Mouse (Mus musculus) embryonic facial prominence, embryonic 11.5 days (tissue): Measurements from ENCODE around the gene Nol4l. TPM values are rescaled to one million over a fixed set of nuclear protein-coding genes. Genes with fewer than 3 reads are reported as not detected.

ENCODE experiments used
- ATAC-seq: fragments of 200-750 bp; cut with Nextera tagmentation; replicated peaks from 2 replicates; pipeline ENCODE4 v1.8.0; 2017; ENCODE audit warnings: low read depth; ENCODE audit not compliant: insufficient number of reproducible peaks, low FRiP score, low TSS enrichment
- DNase-seq: peaks from one replicate; pipeline ENCODE4 v3.0.0-alpha.2; 2015; ENCODE audit warnings: low spot score
- H3K27ac ChIP-seq: fragments of 300-500 bp; sonication (generic); replicated peaks from 2 replicates; pipeline ENCODE4 v1.5.1; 2014; ENCODE audit warnings: mild to moderate bottlenecking, low read depth, low read length, control low read depth
- H3K27me3 ChIP-seq: fragments of 300-500 bp; sonication (generic); 2 replicates; pipeline ENCODE4 v1.6.1; 2014; ENCODE audit warnings: mild to moderate bottlenecking, low read length, moderate library complexity, mixed read lengths; ENCODE audit not compliant: control insufficient read depth, insufficient read depth
- H3K36me3 ChIP-seq: fragments of 300-500 bp; sonication (generic); replicated peaks from 2 replicates; pipeline ENCODE4 v1.6.1; 2014; ENCODE audit warnings: low read depth, mild to moderate bottlenecking, low read length, moderate library complexity, mixed read lengths; ENCODE audit not compliant: control insufficient read depth, insufficient read depth
- H3K4me1 ChIP-seq: fragments of 300-500 bp; sonication (generic); 2 replicates; pipeline ENCODE4 v1.6.1; 2014; ENCODE audit warnings: low read length, mixed read lengths; ENCODE audit not compliant: control insufficient read depth, insufficient read depth
- H3K4me2 ChIP-seq: fragments of 300-500 bp; sonication (generic); 2 replicates; pipeline ENCODE4 v1.6.1; 2014; ENCODE audit warnings: low read depth, mild to moderate bottlenecking, control low read depth, low read length, moderate library complexity
- H3K4me3 ChIP-seq: fragments of 300-500 bp; sonication (generic); 2 replicates; pipeline ENCODE4 v1.5.1; 2014; ENCODE audit warnings: low read depth, low read length, control low read depth
- H3K9ac ChIP-seq: fragments of 300-500 bp; sonication (generic); replicated peaks from 2 replicates; pipeline ENCODE4 v1.6.1; 2014; ENCODE audit warnings: mild to moderate bottlenecking, control low read depth, low read length
- H3K9me3 ChIP-seq: fragments of 300-500 bp; sonication (generic); replicated peaks from 2 replicates; pipeline ENCODE4 v1.6.1; 2016; ENCODE audit warnings: mild to moderate bottlenecking, low read length, inconsistent platforms, mixed read lengths; ENCODE audit not compliant: control insufficient read depth
- WGBS: fragments of 180-500 bp; shearing (Covaris S2); extraction: QIAGEN DNeasy Blood & Tissue Kit; methylation state at CpG from one replicate; pipeline ENCODE4 v1.1.7; 2014; 5-methylcytosine and 5-hydroxymethylcytosine counted together
- polyA plus RNA-seq: library from polyadenylated mRNA; unstranded; fragments of >200 nt; fragmentation: Nextera tagmentation; extraction: Ambion mirVana; gene quantifications from 2 replicates; pipeline ENCODE4 v1.2.1, GENCODE M21; 2014

Gene Nol4l
- polyA plus RNA-seq, 1 experiment from 2014 or later = 17.6 TPM

DNA sequence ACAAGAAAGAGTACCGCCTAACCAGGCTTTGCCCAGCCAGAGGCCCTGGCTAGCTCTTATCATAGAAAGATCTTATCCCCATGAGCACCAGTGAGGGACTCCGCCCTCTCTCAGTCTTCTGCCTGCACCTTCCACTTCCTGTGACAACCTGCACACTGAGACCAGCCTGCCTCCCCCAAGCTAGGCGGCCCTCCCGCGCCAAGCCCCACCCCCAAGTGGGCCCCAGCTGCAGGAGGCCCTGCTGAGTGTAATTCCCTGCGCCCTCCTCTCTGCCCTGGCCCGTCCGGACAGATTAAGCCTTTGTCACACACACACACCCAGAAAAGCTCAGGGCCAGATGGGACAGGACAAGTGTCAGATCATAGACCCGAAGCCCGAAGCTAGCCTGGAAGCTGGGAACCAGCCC lies 3.9 kb downstream of the Nol4l start:
- DNase-seq (no peak), ATAC-seq (no peak)
- Histone ChIP-seq H3K27ac (no peak overlapping the region), H3K4me3 (no peak overlapping the region), H3K9ac (no peak overlapping the region), H3K4me2 (peak overlapping the region; percentile 32), H3K27me3 (peaks cover 15% of the 10 kb centered on the region), H3K9me3 (no peaks in the 10 kb centered on the region), H3K36me3 (no peaks in the 10 kb centered on the region), H3K4me1 (peaks cover 5% of the 10 kb centered on the region)
- 8% methylated on average over 10 of the region's 10 CpGs for WGBS

GRCm38 (mm10) chr2:153524727-153525126 lies 5.0 kb downstream of the Nol4l start:
- H3K4me3 ChIP-seq = no peak overlapping the region
- H3K27ac ChIP-seq = no peak overlapping the region
- peaks cover 6% of the 10 kb centered on the region; the same call in 1 of the 2 replicates for H3K27me3 ChIP-seq
- no peak overlapping the region for H3K9ac ChIP-seq
- peaks cover 5% of the 10 kb centered on the region for H3K4me1 ChIP-seq
- ATAC-seq = no peak
- 55% methylated on average over 2 of the region's 2 CpGs for WGBS
- no peak for DNase-seq
- H3K36me3 ChIP-seq = no peaks in the 10 kb centered on the region
- H3K9me3 ChIP-seq = no peaks in the 10 kb centered on the region
- H3K4me2 ChIP-seq = no peak overlapping the region

DNA sequence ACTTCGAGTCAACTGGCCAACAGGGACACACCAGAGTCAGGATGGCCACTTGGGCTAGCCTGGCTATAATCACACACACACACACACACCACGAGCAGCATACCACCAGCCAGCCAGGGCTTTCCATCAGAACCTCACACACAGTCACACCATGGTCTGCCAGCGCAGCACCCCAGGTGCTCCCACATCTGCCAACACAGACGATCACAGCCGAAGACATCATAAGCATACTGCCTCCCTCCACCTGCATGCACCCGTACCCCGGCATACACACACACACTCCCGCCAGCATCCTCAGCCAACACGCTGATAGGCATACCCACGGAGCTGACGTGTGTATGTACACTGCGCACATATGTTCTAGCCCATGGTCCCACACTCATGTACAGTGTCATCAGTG lies 6.1 kb downstream of the Nol4l start:
- Histone ChIP-seq H3K4me1 (peaks cover 5% of the 10 kb centered on the region), H3K36me3 (no peaks in the 10 kb centered on the region), H3K9ac (no peak overlapping the region), H3K4me3 (no peak overlapping the region), H3K27me3 (peaks cover 6% of the 10 kb centered on the region; the same call in 1 of the 2 replicates), H3K27ac (no peak overlapping the region), H3K9me3 (no peaks in the 10 kb centered on the region), H3K4me2 (no peak overlapping the region)
- DNase-seq (no peak), ATAC-seq (no peak)
- WGBS = 90% methylated on average over 12 of the region's 12 CpGs

DNA sequence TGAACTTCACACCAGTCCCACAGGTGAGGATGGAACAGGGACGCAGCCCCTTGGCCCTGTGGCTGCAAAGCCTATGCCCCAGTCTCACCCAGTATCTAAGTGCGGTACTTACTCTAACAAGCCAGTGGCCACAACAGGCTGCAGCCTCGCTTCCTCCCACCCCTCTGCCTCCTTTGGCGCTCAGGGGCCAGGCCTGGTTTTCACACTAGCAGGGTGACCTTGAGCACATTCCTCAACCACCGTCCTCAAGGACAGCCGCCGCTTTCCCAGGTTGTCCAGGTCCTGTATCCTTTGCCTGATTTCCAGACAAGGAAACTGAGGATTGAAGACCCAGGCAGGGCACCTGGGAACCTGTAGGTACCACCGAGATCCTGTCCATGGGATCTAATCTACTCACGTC lies 6.6 kb downstream of the Nol4l start:
- Histone ChIP-seq H3K4me2 (no peak overlapping the region), H3K27ac (no peak overlapping the region), H3K9me3 (no peaks in the 10 kb centered on the region), H3K27me3 (peaks cover 6% of the 10 kb centered on the region; the same call in 1 of the 2 replicates), H3K4me1 (peaks cover 5% of the 10 kb centered on the region), H3K4me3 (no peak overlapping the region), H3K9ac (no peak overlapping the region), H3K36me3 (no peaks in the 10 kb centered on the region)
- 65% methylated on average over 9 of the region's 9 CpGs for WGBS
- DNase-seq = no peak
- no peak for ATAC-seq

GRCm38 (mm10) chr2:153522270-153522669 lies 7.5 kb downstream of the Nol4l start:
- no peak overlapping the region for H3K27ac ChIP-seq
- H3K36me3 ChIP-seq = no peaks in the 10 kb centered on the region
- peaks cover 5% of the 10 kb centered on the region; the same call in 1 of the 2 replicates for H3K27me3 ChIP-seq
- ATAC-seq (peak; percentile 41; the same call in 1 of the 2 replicates), DNase-seq (peak; percentile 19)
- H3K4me1 ChIP-seq = peaks cover 5% of the 10 kb centered on the region
- no peak overlapping the region for H3K4me2 ChIP-seq
- H3K4me3 ChIP-seq = no peak overlapping the region
- WGBS = 16% methylated on average over 4 of the region's 4 CpGs
- no peaks in the 10 kb centered on the region for H3K9me3 ChIP-seq
- no peak overlapping the region for H3K9ac ChIP-seq

DNA sequence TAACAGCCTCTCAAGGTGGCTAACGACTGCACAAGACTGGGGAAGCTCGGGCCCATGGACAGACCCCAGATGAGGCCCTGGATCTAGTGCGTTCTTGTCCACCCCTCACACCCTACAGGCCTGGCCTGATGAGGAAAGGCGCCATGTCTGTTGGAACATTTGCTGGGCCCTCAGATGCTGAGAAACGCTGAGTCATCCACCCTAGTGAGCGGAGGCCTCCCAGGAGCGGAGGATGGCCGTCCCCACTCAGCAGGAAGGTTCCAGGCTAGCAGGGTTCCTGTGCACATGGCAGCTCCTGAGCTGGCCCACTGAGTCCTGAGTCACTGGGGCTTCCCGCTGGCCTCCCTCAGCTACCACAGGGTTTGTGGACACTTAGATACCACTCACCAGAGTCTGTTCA lies 9.7 kb downstream of the Nol4l start:
- no peak for ATAC-seq
- no peaks in the 10 kb centered on the region for H3K36me3 ChIP-seq
- peaks cover 3% of the 10 kb centered on the region; the same call in 1 of the 2 replicates for H3K4me1 ChIP-seq

GRCm38 (mm10) chr2:153516961-153517360 lies 12.8 kb downstream of the Nol4l start:
- DNase-seq (no peak), ATAC-seq (peak; percentile 40; the same call in 1 of the 2 replicates)
- Histone ChIP-seq H3K36me3 (no peaks in the 10 kb centered on the region), H3K27me3 (no peaks in the 10 kb centered on the region), H3K4me3 (no peak overlapping the region), H3K4me1 (peaks cover 3% of the 10 kb centered on the region; the same call in 1 of the 2 replicates), H3K4me2 (no peak overlapping the region), H3K9me3 (no peaks in the 10 kb centered on the region), H3K27ac (no peak overlapping the region), H3K9ac (no peak overlapping the region)
- 53% methylated on average over 4 of the region's 4 CpGs for WGBS

More for the DNA sequence above, 9.7 kb downstream of the Nol4l start:
- H3K4me3 ChIP-seq = no peak overlapping the region
- no peak overlapping the region for H3K27ac ChIP-seq
- no peak overlapping the region for H3K4me2 ChIP-seq
- no peaks in the 10 kb centered on the region for H3K9me3 ChIP-seq
- no peak for DNase-seq
- no peak overlapping the region for H3K9ac ChIP-seq
- 79% methylated on average over 9 of the region's 9 CpGs for WGBS
- H3K27me3 ChIP-seq = no peaks in the 10 kb centered on the region

- Histone ChIP-seq H3K4me2 (no peak overlapping the region), H3K36me3 (no peaks in the 10 kb centered on the region), H3K4me3 (no peak overlapping the region), H3K4me1 (peaks cover 3% of the 10 kb centered on the region; the same call in 1 of the 2 replicates), H3K9me3 (no peaks in the 10 kb centered on the region), H3K27me3 (no peaks in the 10 kb centered on the region), H3K9ac (no peak overlapping the region), H3K27ac (no peak overlapping the region)
- DNase-seq (no peak), ATAC-seq (no peak)
- 89% methylated on average over 6 of the region's 6 CpGs for WGBS
Observed at GRCm38 (mm10) chr2:153515582-153515981, 14.2 kb downstream of the Nol4l start.
